Mouse (Mus musculus) midbrain, embryonic 13.5 days (tissue): ENCODE data around the gene Trak2. TPM values are rescaled to one million over a fixed set of nuclear protein-coding genes. Genes with fewer than 3 reads are reported as not detected.

Experiments used
- ATAC-seq: fragments of 200-750 bp; cut with Nextera tagmentation; 2 replicates; pipeline ENCODE4 v1.8.0; 2017; ENCODE audit warnings: mild to moderate bottlenecking, moderate TSS enrichment, moderate library complexity
- H3K27ac ChIP-seq: fragments of 300-500 bp; sonication (generic); 2 replicates; pipeline ENCODE4 v1.5.1; 2015; ENCODE audit warnings: inconsistent platforms, mild to moderate bottlenecking, moderate library complexity
- H3K27me3 ChIP-seq: fragments of 300-500 bp; sonication (generic); 2 replicates; pipeline ENCODE4 v1.6.1; 2015; ENCODE audit warnings: mild to moderate bottlenecking, inconsistent platforms
- H3K36me3 ChIP-seq: fragments of 300-500 bp; sonication (generic); 2 replicates; pipeline ENCODE4 v1.6.1; 2015; ENCODE audit warnings: mild to moderate bottlenecking, inconsistent platforms
- H3K4me1 ChIP-seq: fragments of 300-500 bp; sonication (generic); replicated peaks from 2 replicates; pipeline ENCODE4 v1.6.1; 2015; ENCODE audit warnings: inconsistent platforms
- H3K4me2 ChIP-seq: fragments of 300-500 bp; sonication (generic); replicated peaks from 2 replicates; pipeline ENCODE4 v1.6.1; 2015; ENCODE audit warnings: moderate library complexity, mild to moderate bottlenecking, inconsistent platforms
- H3K4me3 ChIP-seq: fragments of 300-500 bp; sonication (generic); replicated peaks from 2 replicates; pipeline ENCODE4 v1.5.1; 2015; ENCODE audit warnings: mild to moderate bottlenecking, inconsistent platforms
- H3K9ac ChIP-seq: fragments of 300-500 bp; sonication (generic); replicated peaks from 2 replicates; pipeline ENCODE4 v1.6.1; 2015; ENCODE audit warnings: mild to moderate bottlenecking, inconsistent platforms
- H3K9me3 ChIP-seq: fragments of 300-500 bp; sonication (generic); 2 replicates; pipeline ENCODE4 v1.6.1; 2016; ENCODE audit warnings: mild to moderate bottlenecking, inconsistent platforms
- WGBS: fragments of 180-500 bp; shearing (Covaris S2); methylation state at CpG from one replicate; pipeline ENCODE4 v1.1.7; 2015; 5-methylcytosine and 5-hydroxymethylcytosine counted together
- polyA plus RNA-seq: library from polyadenylated mRNA; unstranded; fragments of >200 nt; fragmentation: Nextera tagmentation; extraction: Ambion mirVana; gene quantifications from 2 replicates; pipeline ENCODE4 v1.2.1, GENCODE M21; 2015

The Trak2 gene
- polyA plus RNA-seq: 16.2 and 17.9 TPM in 2 replicates

GRCm38 (mm10) chr1:58973366-58974221 is at the start of gene Trak2, which contains the start of gene Stradb:
Gene Trak2 (minus strand): TSS chr1:58973430.
Gene Stradb (plus strand): TSS chr1:58973522.
- peaks cover 57% of the 10 kb centered on the region for H3K4me1 ChIP-seq
- peak within 1 kb of the TSS; percentile 77 for H3K4me2 ChIP-seq
- H3K9ac ChIP-seq: peak within 1 kb of the TSS; percentile 93
- peak; percentile 97 for ATAC-seq
- no peaks in the 10 kb centered on the region for H3K9me3 ChIP-seq
- H3K36me3 ChIP-seq: peaks cover 7% of the 10 kb centered on the region; the same call in 1 of the 2 replicates
- peak within 1 kb of the TSS; percentile 87 for H3K27ac ChIP-seq
- WGBS: 0% methylated on average over 69 of the region's 69 CpGs
- H3K27me3 ChIP-seq: no peaks in the 10 kb centered on the region
- H3K4me3 ChIP-seq: peak within 1 kb of the TSS; percentile 92

DNA sequence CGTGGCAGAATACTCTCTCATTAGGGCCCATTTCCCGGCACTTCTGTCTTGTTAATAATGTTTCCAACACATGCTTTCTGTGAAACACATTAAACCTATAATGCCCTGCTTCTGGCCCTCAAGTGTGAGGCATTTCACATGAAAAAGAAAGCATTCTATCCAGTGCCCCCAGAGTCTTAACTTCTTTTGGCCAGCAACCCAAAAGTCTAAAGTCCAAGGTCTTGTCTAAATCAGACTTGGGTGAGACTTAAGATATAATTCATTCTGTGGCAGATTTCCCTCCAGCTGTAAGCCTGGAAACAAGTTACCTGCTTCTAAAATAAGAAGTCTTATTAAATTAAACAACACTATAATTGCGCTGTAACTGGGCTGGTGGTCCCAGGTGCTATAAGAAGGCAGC is 48.3 kb upstream of the Trak2 start:
- no peaks in the 10 kb centered on the region for H3K27me3 ChIP-seq
- no peak for ATAC-seq
- no peaks in the 10 kb centered on the region for H3K9me3 ChIP-seq
- no peak overlapping the region for H3K4me2 ChIP-seq
- no peak overlapping the region for H3K9ac ChIP-seq
- WGBS: 84% methylated on average over 3 of the region's 3 CpGs
- H3K4me3 ChIP-seq: no peak overlapping the region
- H3K36me3 ChIP-seq: no peaks in the 10 kb centered on the region
- no peaks in the 10 kb centered on the region for H3K4me1 ChIP-seq
- H3K27ac ChIP-seq: no peak overlapping the region

DNA sequence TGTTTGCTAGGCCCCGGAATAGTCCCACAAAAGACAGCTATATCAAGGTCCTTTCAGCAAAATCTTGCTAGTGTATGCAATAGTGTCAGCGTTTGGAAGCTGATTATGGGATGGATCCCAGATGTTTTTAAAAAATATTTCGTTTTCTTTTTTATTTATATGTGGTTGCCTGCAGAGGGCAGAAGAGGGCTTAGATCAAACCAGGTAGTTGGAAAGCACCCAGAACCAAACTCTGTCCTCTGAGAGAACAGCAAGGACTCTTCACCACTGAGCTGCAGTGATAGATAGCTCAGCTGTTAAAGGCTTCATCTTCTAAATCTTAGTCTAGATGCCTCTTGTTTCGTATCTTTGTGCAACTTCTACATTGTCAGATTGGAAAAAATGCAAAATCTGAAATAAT is 36.0 kb upstream of the Trak2 start:
- no peak overlapping the region for H3K4me3 ChIP-seq
- no peaks in the 10 kb centered on the region for H3K36me3 ChIP-seq
- H3K4me1 ChIP-seq: no peaks in the 10 kb centered on the region
- ATAC-seq: no peak
- WGBS: 43% methylated on average over 4 of the region's 4 CpGs
- no peak overlapping the region for H3K27ac ChIP-seq
- no peak overlapping the region for H3K4me2 ChIP-seq
- no peak overlapping the region for H3K9ac ChIP-seq
- H3K27me3 ChIP-seq: no peaks in the 10 kb centered on the region
- no peaks in the 10 kb centered on the region for H3K9me3 ChIP-seq

- Histone ChIP-seq H3K4me2 (no peak overlapping the region), H3K4me1 (no peaks in the 10 kb centered on the region), H3K9ac (no peak overlapping the region), H3K27ac (no peak overlapping the region), H3K27me3 (no peaks in the 10 kb centered on the region), H3K9me3 (no peaks in the 10 kb centered on the region), H3K36me3 (peaks cover 38% of the 10 kb centered on the region), H3K4me3 (no peak overlapping the region)
- 91% methylated on average over 5 of the region's 5 CpGs for WGBS
- ATAC-seq: no peak
Measured at GRCm38 (mm10) chr1:58995313-58995712, 22.1 kb upstream of the Trak2 start.

GRCm38 (mm10) chr1:58993723-58994122 is 20.5 kb upstream of the Trak2 start:
- Histone ChIP-seq H3K4me2 (no peak overlapping the region), H3K36me3 (peaks cover 44% of the 10 kb centered on the region), H3K9ac (no peak overlapping the region), H3K4me3 (no peak overlapping the region), H3K4me1 (no peaks in the 10 kb centered on the region), H3K9me3 (no peaks in the 10 kb centered on the region), H3K27me3 (no peaks in the 10 kb centered on the region), H3K27ac (no peak overlapping the region)
- WGBS: 17% methylated on average over 1 of the region's 1 CpGs
- ATAC-seq: no peak

- Histone ChIP-seq H3K36me3 (peaks cover 47% of the 10 kb centered on the region), H3K4me3 (no peak overlapping the region), H3K4me1 (no peaks in the 10 kb centered on the region), H3K9ac (no peak overlapping the region), H3K4me2 (no peak overlapping the region), H3K27ac (no peak overlapping the region), H3K27me3 (no peaks in the 10 kb centered on the region), H3K9me3 (no peaks in the 10 kb centered on the region)
- WGBS: 94% methylated on average over 7 of the region's 7 CpGs
- ATAC-seq: no peak
Measured at GRCm38 (mm10) chr1:58993144-58993543, 19.9 kb upstream of the Trak2 start.

GRCm38 (mm10) chr1:58984586-58984985 is 11.4 kb upstream of the Trak2 start:
- WGBS: 87% methylated on average over 5 of the region's 5 CpGs
- no peak overlapping the region for H3K4me3 ChIP-seq
- no peak overlapping the region for H3K9ac ChIP-seq
- no peak overlapping the region for H3K27ac ChIP-seq
- H3K9me3 ChIP-seq: no peaks in the 10 kb centered on the region
- no peaks in the 10 kb centered on the region for H3K4me1 ChIP-seq
- H3K27me3 ChIP-seq: no peaks in the 10 kb centered on the region
- H3K36me3 ChIP-seq: peaks cover 70% of the 10 kb centered on the region
- ATAC-seq: no peak
- H3K4me2 ChIP-seq: no peak overlapping the region

DNA sequence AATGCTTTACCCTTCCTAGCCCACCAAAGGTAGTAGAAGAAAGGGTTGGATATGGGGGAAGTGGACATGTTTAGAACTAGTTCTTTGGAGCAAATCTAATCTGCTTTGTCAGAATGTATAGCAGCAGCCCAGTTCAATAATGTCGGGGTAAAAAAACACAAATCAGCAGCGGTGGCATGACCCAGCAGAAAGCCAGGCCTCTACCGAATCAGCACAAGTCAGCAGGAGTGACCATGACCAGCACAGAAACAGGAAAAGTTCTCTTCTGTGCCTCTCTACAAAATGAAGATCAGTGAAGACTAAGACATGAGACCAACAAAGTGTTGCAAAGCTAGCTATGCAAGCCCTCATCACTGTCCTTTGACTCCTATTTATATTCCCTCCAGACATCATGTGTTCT is 9.0 kb upstream of the Trak2 start:
- H3K9ac ChIP-seq: no peak overlapping the region
- no peak overlapping the region for H3K4me2 ChIP-seq
- no peaks in the 10 kb centered on the region for H3K9me3 ChIP-seq
- peaks cover 66% of the 10 kb centered on the region for H3K36me3 ChIP-seq
- H3K27ac ChIP-seq: no peak overlapping the region
- no peak overlapping the region for H3K4me3 ChIP-seq
- no peaks in the 10 kb centered on the region for H3K4me1 ChIP-seq
- ATAC-seq: no peak
- no peaks in the 10 kb centered on the region for H3K27me3 ChIP-seq
- 86% methylated on average over 3 of the region's 3 CpGs for WGBS

DNA sequence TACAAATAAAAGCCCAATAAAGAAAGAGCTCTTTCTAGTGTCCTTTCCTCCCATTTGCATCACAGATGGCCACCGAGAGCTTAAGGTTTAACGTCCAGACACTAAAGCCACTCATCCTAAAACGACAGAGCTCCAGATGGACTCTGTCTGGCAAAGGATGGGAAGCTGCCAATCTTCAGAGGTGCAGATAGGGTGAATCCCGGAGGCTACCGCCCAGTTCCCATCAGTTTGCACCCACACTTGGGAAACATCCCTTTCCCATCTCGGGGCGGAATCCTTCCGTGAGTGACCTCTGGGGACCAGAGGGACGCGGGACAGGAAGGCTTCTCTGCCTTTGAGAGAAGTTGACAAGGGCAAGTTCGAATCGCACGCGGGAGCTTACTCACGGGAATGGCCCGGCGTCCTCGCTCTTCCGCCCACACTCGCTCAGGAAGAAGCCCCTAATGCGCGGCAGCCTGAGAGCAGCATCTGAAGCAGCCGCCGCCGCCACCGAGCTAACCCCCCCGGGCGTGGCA is 322 bp downstream of the Trak2 start:
- Histone ChIP-seq H3K4me2 (peak overlapping the region; percentile 71), H3K9me3 (no peaks in the 10 kb centered on the region), H3K9ac (peak overlapping the region; percentile 93), H3K27ac (peak overlapping the region; percentile 87), H3K4me3 (peak overlapping the region; percentile 92), H3K27me3 (no peaks in the 10 kb centered on the region), H3K36me3 (peaks cover 5% of the 10 kb centered on the region; the same call in 1 of the 2 replicates), H3K4me1 (peaks cover 61% of the 10 kb centered on the region)
- ATAC-seq: peak; percentile 61
- 0% methylated on average over 28 of the region's 28 CpGs for WGBS

GRCm38 (mm10) chr1:58971097-58971496 is 2.1 kb downstream of the Trak2 start:
- Histone ChIP-seq H3K27me3 (no peaks in the 10 kb centered on the region), H3K4me2 (peak overlapping the region; percentile 19), H3K4me3 (0 out of 2 replicates have a peak overlapping the region, but pooled peaks have one; percentile 92), H3K36me3 (no peaks in the 10 kb centered on the region), H3K4me1 (peaks cover 61% of the 10 kb centered on the region), H3K27ac (no peak overlapping the region), H3K9ac (no peak overlapping the region), H3K9me3 (no peaks in the 10 kb centered on the region)
- no peak for ATAC-seq
- WGBS: 85% methylated on average over 6 of the region's 6 CpGs

- Histone ChIP-seq H3K4me1 (peaks cover 54% of the 10 kb centered on the region), H3K4me2 (no peak overlapping the region), H3K4me3 (no peak overlapping the region), H3K36me3 (no peaks in the 10 kb centered on the region), H3K9me3 (no peaks in the 10 kb centered on the region), H3K9ac (no peak overlapping the region), H3K27ac (no peak overlapping the region), H3K27me3 (no peaks in the 10 kb centered on the region)
- 73% methylated on average over 5 of the region's 5 CpGs for WGBS
- ATAC-seq: no peak
Measured at GRCm38 (mm10) chr1:58970054-58970453, 3.2 kb downstream of the Trak2 start.

DNA sequence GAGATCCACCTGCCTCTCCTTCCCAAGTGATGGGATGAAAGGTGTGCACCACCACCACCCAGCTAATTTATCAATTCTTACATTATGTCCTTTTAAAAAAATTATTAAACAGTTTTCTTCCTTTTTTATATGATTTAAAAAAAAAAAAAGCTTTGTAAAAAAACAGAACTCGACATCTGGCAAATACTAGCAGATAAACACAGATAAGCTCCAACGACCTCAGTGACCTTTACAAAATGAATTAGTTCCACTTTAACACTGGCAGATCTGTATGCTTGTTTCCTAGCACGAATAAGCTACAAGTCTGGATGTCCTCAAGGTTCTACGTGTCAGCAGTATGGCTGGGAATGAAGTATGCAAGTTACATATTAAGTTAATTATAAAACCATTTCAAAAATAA is 5.7 kb downstream of the Trak2 start:
- Histone ChIP-seq H3K4me3 (no peak overlapping the region), H3K27ac (no peak overlapping the region), H3K4me2 (no peak overlapping the region), H3K27me3 (no peaks in the 10 kb centered on the region), H3K36me3 (no peaks in the 10 kb centered on the region), H3K9me3 (no peaks in the 10 kb centered on the region), H3K9ac (no peak overlapping the region), H3K4me1 (peaks cover 42% of the 10 kb centered on the region)
- no peak for ATAC-seq
- WGBS: 38% methylated on average over 4 of the region's 4 CpGs
